Mouse (Mus musculus): ENCODE data around the gene L3mbtl3.

L3mbtl3 gene

DNA sequence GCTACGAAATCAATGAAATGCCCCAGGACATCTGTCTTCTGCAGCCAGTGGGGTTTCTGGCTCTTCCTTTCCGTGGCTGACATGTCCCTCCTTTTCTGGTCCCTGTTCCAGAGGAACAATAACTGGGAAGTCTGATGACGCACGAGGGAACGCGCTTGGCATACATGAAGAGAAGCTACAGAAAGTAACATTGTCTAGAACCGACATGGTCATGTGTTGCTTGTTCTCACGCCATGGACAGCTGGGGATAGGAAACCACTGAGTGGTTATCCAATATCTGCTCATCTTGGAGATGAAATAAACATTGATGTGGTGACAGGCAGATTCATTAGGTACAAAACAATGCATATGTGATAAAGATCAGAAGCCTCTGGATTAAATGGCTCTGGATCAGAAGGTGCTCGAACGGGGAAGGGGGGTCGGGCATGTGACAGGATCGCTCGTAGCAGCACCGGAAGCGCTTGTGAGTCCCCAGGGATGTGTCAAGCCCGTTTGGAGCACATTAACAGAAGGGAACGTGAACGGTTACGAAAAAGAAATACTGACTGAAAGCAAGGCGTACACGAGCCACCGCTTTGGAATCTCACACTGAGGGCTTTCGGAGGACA, 37.8 kb downstream of the L3mbtl3 start:
- no peak for DNase-seq (ENCODE audit: low spot score)

DNA sequence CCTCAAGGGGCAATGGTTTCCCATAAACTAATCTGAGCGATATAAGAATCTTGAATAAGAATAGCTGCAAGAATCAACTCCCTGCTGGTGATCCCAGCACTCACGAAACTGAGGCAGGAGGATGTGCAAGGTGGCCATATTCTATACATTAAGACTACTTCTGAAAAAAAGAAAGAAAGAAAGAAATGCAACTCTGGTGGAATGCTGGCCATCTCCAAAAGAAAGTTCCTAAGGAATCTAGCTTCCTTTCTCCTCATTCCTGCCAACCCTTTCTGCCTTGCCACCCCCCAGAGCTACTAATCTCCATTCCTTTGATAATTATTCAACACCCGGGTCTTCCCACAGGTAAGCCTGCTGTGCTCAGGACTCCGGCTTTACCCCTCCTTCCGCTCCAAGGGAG, 41.8 kb downstream of the L3mbtl3 start:
- no peak for DNase-seq (ENCODE audit: low spot score)

DNA sequence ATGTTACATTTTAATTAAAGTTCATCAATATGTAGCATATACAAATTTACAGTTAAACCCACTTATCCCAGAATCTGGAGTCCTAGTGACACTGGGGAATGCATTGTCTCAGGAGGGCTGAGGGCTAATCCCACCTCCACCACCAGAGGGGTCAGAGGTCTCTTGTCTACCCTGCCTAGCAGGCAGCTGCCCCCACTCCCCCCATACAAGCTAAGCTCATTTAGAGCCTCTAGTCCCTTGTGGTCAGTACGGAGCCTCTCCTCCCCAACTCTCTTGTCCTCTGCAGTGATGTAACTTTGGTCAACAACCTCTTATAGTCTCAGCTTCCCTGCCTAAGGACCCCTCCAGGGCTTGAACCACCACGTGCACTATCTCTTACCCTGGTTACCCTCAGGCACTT, 43.0 kb downstream of the L3mbtl3 start:
- no peak for DNase-seq (ENCODE audit: low spot score)

DNA sequence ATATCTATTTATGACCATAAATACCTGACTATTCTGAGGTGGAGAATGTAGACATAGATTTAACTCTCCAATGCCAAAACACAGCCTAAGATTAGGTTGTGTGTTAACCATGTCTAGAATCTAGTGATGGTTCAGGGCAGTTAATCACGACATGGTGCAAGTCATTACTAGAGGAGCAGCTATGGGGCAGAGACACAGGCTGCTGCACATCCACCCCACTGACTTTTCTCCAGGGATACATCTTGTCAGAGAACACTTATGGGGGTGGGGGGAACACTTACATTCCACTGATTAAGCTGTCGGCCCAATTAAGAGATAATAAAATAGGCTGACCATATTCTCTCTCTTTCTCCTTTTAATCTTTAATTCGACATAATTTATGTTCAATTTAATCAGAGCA, 46.9 kb downstream of the L3mbtl3 start:
- no peak for DNase-seq (ENCODE audit: low spot score)

DNA sequence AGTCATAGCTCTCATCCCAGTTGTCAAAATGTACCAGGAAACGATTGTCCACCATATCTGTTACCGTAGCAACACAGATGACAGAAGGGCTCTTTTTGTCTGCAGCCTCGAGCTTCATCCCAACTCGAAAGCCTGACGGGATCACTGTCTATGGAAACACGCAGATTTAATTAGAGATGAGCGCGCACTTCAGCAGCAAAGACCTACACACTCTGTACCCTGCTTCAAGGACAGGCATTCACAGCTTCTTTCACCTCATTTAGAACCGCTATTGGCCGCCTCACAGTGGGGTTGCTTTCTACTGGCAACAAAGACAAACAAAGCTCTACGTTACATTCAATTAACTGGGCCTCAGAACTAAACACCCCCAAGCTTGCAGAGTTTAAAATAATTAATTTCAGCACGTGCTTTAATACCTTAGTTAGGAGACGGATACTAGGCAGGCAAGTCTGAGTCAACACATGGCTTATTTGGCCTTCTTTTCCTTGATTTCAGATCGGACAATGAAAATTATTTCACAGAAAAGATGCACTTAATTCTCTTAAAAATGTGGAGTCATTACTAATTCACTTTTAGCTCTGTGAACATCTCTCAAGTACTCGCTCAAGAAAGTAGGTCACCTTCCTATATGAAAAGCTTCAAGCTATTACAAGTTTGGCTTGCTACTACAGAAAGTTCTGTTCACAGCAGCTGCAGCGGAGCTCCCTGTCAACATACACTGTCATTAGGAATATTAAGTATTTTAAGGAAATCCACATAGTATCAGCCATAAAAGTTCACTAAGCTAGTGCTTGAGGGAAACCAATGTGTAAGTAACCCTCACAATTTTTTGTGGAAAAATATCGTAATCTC, 47.9 kb downstream of the L3mbtl3 start:
- no peak for DNase-seq (ENCODE audit: low spot score)

DNA sequence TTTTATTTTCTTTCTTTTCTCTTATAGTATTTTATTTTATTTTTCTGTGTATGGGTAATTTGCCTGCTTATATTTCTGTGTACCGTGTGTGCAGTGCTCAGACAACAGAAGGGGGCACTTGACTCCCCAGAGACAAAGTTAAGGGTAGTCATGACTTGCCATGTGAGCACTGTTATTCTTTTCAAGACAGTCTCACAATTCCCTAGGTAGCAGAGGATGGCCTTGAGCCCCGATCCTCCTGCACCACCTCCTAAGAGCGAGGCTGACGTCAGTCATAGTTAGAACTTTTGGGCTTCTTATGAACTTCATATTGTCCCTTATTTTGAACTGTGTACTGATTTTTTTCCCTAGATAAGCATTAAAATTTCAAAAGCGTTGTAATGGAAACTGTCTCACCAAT, 48.5 kb downstream of the L3mbtl3 start:
- no peak for DNase-seq (ENCODE audit: low spot score)

DNA sequence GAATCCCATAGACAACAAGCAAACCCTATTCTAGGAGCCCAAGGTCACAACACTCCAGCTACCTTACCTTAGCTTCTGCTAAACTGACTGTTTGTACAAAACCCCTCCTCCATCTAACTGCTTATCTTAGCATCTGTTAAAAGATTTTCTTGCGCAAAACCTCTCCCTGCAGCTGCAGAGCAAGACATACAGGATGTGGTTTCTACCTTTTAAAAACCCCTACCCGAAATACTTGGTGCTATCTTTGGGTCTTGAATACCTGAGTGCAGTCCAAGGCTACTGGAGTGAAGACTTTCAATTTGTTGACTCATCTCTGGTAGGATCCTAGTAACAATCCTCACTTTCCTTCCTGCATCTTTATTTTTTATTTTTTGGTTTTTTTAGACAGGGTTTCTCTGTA, 50.5 kb downstream of the L3mbtl3 start:
- DNase-seq (ENCODE audit: low spot score) = no peak

DNA sequence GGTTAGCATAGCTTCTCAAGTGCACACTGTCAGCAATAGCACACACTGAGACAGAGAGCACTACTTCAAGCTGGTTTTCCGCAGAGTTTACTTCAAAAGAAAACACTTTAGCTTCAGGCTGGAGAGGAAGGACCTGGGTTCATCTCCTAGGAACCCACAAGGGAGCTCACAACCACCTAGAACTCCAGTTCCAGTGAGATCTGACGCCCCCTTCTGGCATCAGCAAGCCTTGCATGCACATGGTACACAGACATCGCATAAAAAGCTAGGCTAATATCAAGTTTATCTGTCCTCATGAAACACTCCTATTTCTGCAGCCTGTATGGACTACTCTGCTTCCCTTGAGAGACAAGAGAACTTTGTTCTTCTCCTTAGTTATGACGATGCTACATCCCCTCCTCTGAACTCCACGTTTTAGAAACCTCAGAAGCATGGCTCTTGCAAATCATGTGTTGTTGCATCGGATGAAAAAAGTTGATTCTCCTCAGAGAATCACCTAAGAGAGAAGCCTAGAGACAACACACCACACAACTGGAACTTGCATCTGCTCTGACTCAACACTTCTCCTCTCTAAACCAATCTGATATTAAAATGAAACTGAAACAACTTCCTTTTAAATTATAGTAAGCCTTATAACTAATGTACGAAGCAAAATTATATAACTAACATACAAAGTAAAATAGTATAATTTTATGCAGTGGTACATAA, 53.3 kb downstream of the L3mbtl3 start:
- no peak for DNase-seq (ENCODE audit: low spot score)

DNA sequence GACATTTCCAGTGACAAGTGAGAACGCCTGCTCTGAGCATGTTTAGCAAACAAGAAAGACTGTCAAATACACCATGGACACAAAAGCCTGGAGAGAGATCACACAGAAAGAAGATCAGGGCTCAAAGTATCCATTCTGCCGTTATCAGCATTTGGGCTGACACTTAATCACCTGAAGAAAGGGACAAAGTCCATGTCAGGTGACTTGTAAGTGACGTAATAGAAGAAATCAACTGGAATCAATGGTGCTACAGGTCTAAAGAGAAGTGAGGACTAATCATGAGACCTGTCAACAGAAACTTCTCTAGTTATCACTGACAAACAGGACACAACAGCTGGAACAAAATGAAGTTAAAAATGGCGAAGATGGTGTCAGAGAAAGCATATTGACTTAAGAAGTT, 55.1 kb downstream of the L3mbtl3 start:
- DNase-seq (ENCODE audit: low spot score) = no peak

DNA sequence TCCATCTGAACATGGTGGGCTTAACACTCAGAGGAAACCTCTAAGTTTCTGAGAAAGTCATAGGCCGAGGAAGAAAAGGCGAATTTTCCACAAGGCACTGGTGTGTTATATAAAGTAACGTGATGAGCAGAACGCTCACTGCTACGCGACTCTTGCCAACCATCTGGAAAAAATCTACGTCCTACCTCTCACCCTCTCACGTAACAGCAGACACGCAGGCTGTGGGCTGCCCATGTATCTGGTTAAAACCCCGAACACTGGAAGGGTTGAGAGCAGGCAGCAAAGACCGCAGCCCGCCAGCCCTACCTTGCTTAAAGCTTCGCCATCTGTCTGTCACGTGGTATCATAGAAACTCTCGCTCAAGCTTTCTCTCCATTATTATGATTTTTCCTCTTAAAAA, 61.4 kb downstream of the L3mbtl3 start:
- no peak for DNase-seq (ENCODE audit: low spot score)

DNA sequence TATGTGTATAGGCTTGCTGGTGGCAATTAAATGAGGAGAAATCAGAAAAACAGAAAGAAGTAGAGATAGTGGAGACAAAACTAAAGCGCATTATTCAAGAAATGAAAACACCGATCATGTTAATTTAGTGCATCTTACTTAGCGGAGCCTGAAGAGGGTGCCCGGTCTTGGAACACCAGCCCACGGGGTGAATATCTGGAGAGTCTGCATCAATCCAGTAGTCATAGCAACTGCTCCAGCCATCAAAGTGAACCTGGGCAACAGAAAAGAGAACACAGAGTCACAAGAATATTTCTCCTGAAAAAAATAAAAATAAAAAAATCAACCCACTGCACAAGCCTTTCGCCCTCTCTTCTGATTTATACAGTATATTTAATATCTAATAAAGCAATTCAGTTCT, 72.3 kb downstream of the L3mbtl3 start:
- DNase-seq (ENCODE audit: low spot score) = no peak

DNA sequence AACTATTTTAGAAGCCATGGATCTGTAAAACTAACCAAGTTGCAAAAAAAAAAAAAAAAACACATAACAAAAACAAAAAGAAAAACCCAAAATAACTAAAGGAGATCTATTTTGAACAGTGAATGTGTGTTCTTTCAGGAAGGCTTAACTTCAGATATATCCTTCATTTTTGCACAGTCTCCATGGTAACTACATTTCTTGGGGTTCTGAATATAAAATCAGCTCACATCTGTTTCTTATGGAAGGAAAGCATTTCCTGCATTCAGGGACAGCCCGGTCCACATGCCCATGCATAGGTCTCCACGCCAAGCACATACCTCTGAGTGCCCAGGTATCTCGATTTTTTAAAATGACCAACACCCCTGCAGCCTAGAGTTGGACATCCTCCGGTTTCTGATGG, 73.4 kb downstream of the L3mbtl3 start:
- no peak for DNase-seq (ENCODE audit: low spot score)

DNA sequence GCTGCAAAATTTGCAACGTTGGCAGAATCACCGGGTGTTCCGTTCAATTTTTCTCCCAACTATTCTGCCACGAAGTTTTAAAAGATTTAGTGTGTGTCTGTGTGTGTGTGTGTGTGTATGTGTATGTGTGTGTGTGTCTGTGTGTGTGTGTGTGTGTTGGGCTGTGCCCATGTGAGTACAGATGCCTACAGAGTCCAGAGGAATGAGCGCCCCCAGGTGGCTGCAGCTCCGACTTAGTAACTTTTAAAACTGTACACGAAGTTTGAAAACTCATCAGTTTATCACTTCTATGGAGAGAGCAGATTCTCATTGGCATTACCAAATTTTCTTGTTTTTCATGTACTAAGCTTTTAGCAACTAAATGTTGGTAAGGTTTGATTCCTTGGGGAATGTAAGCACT, 78.1 kb downstream of the L3mbtl3 start:
- DNase-seq (ENCODE audit: low spot score) = no peak

DNA sequence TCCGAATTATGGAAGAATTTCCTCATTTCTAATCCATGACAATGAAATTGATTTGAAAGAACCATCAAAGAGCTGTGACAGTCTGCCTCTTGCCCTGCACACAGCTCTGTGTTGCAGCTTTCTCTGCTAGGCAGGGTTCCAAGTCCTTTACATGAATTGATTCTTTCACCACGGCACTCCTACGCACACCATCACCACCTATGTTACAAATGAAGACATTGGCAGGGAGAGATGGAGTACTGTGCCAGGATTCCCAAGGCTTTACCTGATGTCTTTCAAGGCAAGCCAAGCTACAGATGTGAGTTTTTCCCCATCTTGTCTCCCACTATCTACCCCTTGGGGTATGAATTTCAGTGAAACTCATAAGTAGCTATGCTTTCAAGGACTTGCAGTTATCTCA, 78.6 kb downstream of the L3mbtl3 start:
- DNase-seq (ENCODE audit: low spot score) = no peak

DNA sequence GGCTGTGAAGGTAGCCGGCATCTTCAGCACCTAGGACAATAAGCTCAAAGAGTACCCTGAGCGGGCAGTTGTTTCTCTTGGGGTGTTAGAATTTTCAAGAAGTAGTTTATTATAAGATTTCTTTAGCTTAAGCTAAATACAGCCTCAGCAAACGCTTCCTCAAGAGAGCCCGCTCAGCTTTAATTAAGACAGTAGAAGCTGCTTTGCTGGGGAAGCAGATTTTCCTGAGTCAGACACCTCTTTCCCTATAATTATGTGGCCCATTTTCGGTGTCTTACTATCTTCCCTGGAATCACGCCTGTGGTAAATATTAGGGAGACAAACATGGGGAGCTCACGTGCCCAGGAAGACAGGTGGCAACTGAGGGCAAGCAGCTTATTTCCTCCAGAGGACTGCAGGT, 88.6 kb downstream of the L3mbtl3 start:
- DNase-seq (ENCODE audit: low spot score) = no peak

DNA sequence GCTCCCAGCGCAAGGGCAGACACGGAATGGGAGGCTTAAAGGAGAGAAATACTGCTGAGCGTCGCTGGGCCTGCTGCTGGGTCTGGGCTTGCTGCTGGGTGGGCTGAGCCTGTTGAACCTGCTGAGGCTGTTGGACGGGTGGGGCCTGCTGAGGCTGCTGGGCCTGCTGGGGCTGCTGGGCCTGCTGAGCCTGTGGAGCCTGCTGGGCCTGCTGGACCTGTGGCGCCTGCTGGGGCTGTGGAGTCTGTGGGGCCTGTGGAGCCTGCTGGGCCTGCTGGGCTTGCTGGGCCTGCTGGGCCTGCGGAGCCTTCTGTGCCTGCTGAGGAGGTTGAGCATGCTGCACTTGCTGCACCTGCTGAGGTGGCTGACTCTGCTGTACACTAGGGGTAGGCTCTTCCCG, 95.8 kb downstream of the L3mbtl3 start:
- DNase-seq (ENCODE audit: low spot score) = no peak

DNA sequence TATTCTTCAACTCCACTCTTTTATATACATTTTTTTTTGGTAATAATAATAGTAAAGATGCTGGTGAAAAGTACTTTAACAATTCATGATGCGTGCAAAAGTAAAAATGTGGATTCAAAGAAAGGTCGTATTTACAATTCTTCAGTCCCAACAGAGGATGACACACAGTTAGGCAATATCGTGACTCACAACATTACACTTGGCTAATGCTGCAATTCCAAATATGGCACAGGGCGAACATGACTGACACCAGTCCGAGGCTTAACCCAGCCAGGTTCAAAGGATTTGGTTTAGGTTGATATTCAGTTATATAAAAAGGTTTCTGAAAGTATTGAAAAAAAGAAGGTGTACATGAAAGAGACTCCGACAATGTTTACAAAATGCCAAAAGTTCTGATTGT, 100.4 kb downstream of the L3mbtl3 start:
- no peak for DNase-seq (ENCODE audit: low spot score)

DNA sequence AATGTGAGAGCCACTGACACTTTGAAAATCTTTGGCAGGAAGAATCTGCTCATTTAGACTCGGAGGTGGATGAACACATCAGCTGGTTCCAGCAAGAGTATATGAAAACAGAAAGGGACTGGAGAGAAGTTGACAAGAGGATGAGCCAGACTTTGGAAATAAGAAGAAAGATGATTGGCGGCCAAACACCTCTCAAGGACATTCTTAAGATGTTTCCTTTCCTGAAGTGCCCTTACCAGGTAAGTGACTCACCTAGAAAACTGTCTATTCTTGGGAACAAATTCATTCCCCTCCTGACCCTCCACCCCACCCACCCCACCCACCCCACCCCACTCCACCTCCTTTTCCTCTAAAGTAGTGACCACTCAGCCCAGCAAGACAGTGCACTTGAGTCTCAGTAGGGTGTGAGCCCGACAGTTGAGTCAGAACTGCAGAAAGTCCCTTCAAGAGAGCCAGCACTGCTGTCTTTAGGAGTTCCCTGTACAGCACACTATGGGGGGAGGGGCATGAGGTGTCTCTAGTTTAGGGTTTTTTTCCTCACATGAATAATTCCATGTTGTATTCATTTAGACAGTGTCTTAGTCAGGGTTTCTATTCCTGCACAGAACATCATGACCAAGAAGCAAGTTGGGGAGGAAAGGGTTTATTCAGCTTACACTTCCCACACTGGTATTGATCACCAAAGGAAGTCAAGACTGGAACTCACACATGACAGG, 111.9 kb downstream of the L3mbtl3 start:
- DNase-seq (ENCODE audit: low spot score) = no peak

DNA sequence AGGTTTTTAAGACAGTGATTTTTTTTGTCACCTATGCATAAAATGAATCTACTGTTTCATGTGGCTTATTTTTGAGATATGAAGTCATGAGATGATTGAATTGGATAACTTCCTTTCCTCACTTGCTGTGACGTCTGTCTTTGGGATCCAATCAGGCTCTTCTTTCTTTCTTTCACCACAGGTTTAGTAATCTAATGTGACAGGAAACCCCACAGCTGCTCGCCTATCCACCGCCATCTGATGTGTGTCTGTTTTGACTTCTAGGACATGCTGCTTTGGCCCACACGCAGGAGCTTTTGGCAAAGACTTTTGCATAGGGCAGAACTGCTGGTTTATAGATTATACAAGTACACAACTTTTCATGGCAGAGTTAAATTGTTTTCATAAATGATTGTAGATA, 115.9 kb downstream of the L3mbtl3 start:
- no peak for DNase-seq (ENCODE audit: low spot score)

DNA sequence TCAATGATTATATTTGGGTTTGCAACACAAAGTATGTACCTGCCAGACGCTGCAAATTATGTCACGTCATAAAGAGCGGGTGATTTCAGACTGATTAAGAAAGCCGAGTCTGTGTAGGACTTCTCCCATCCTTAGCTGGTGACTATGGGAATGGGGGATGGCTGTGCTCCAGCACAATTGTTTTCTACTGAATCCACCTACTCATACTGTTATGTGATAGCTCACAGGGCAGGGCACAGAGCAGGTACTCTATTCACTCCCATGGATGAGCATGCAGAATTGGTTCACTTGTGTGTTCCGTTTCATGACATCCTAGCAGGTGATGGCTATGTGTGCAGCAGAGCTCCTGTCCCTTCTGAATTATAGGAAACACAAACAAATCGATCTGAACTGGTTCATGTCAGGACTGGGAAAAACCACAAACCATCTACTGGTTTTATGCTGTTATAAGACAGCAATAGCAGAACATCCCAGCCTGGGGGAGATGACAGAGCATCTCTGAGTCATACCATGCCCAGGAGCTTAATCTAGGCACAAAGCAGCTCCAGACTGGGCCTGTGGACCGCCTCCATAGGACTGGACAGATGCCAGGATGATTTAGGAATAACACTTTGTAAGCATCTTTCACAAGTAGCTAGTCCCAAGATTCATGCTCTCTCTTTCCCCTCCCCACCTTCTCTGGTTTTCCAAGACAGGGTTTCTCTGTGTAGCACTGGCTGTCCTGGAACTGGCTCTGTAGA, 126.2 kb downstream of the L3mbtl3 start:
- no peak for DNase-seq (ENCODE audit: low spot score)

DNA sequence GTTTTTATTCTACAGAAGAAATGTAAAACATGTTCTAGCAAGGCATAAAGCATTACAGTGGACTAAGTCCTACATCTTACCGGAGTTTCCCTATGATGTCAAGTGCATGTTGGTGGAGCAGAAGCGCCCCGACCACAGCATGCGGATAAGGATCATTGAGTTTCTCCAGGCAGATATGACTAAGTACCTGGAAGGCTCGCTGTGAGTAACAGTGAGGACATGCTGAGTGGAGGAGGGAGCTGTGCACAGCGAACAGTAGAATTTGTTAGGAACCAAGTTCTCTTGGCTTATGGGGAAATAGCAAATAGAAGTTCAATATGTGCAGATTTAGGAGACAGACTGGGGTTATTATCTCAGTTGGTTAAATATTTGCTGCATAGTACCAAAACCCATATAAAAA, 131.3 kb downstream of the L3mbtl3 start:
- DNase-seq (ENCODE audit: low spot score) = no peak

DNA sequence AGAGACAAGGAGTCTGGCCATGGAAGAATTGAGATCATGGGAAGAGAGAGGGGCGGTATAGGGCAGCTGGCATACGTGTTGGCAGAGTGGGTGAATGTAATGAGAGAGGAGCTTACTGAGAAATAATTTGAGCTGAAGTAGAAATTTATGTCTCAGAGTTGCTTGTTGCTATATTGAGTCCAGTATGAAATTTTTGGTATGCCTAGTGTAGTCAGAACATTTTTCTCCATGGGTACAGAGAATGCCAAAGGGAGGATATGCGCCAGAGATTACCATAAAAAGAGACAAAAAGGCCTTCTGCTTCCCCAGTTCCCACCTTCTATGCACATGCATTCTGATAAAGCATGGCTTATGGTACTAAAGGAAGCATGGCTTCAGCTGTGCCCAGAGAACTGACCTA, 132.6 kb downstream of the L3mbtl3 start:
- DNase-seq (ENCODE audit: low spot score) = no peak
